Mouse (Mus musculus): Measurements from ENCODE around the gene Nectin4. TPM values are rescaled to one million over a fixed set of nuclear protein-coding genes. Genes with fewer than 3 reads are reported as not detected.

Gene Nectin4
- total and polyA plus RNA-seq, 2 experiments from 2014 or later = 4.7 to 4.8 TPM

GRCm38 (mm10) chr1:171411492-171411941 is 41.6 kb downstream of the Nectin4 start:
- peak overlapping the region; percentile 87 for H3K9ac ChIP-seq (replicated peaks; ENCODE audit: low read length, poor library complexity, severe bottlenecking)
- 0% methylated on average over 25 of the region's 39 CpGs for WGBS
- no peaks in the 10 kb centered on the region for H3K9me3 ChIP-seq (ENCODE audit: low read length)
- peaks cover 13% of the 10 kb centered on the region; the same call in 1 of the 2 replicates for H3K27me3 ChIP-seq (ENCODE audit: insufficient read depth, low read length)
- peak overlapping the region; percentile 96 for H3K27ac ChIP-seq (ENCODE audit: low read depth, low read length)
- peak overlapping the region; percentile 66 for H3K4me3 ChIP-seq (ENCODE audit: low read depth, low read length)
- H3K4me1 ChIP-seq (ENCODE audit: insufficient read depth, low read length) = no peaks in the 10 kb centered on the region
- peaks cover 14% of the 10 kb centered on the region for H3K36me3 ChIP-seq (ENCODE audit: insufficient read depth, low read length)
- no peak for DNase-seq (ENCODE audit: low spot score)
- H3K4me2 ChIP-seq (ENCODE audit: low read depth, low read length, poor library complexity, severe bottlenecking) = peak overlapping the region; percentile 63
- ATAC-seq (ENCODE audit: low FRiP score) = peak; percentile 84
- no peak for TF ChIP-seq CTCF (IDR thresholded peaks at IDR 0.05)

GRCm38 (mm10) chr1:171412001-171412441 is 42.1 kb downstream of the Nectin4 start:
- ATAC-seq (ENCODE audit: low FRiP score) = peak; percentile 45
- Histone ChIP-seq H3K27me3 (ENCODE audit: insufficient read depth, low read length) (peaks cover 13% of the 10 kb centered on the region; the same call in 1 of the 2 replicates), H3K36me3 (ENCODE audit: insufficient read depth, low read length) (peaks cover 19% of the 10 kb centered on the region), H3K4me2 (ENCODE audit: low read depth, low read length, poor library complexity, severe bottlenecking) (peak overlapping the region; percentile 63), H3K27ac (ENCODE audit: low read depth, low read length) (peak overlapping the region; percentile 96), H3K9ac (replicated peaks; ENCODE audit: low read length, poor library complexity, severe bottlenecking) (peak overlapping the region; percentile 87), H3K9me3 (ENCODE audit: low read length) (no peaks in the 10 kb centered on the region), H3K4me1 (ENCODE audit: insufficient read depth, low read length) (no peaks in the 10 kb centered on the region), H3K4me3 (ENCODE audit: low read depth, low read length) (peak overlapping the region; percentile 66)
- peak; percentile 49 for TF ChIP-seq CTCF (IDR thresholded peaks at IDR 0.05)
- WGBS = under 1% methylated on average over 20 of the region's 20 CpGs
- peak; percentile 83 for DNase-seq (ENCODE audit: low spot score)

GRCm38 (mm10) chr1:171412446-171412845 is 42.5 kb downstream of the Nectin4 start:
- Histone ChIP-seq H3K9me3 (ENCODE audit: low read length) (no peaks in the 10 kb centered on the region), H3K4me2 (ENCODE audit: low read depth, low read length, poor library complexity, severe bottlenecking) (peak overlapping the region; percentile 63), H3K4me3 (ENCODE audit: low read depth, low read length) (peak overlapping the region; percentile 66), H3K9ac (replicated peaks; ENCODE audit: low read length, poor library complexity, severe bottlenecking) (peak overlapping the region; percentile 87), H3K4me1 (ENCODE audit: insufficient read depth, low read length) (no peaks in the 10 kb centered on the region), H3K36me3 (ENCODE audit: insufficient read depth, low read length) (peaks cover 23% of the 10 kb centered on the region), H3K27me3 (ENCODE audit: insufficient read depth, low read length) (peaks cover 12% of the 10 kb centered on the region; the same call in 1 of the 2 replicates), H3K27ac (ENCODE audit: low read depth, low read length) (peak overlapping the region; percentile 96)
- no peak for TF ChIP-seq CTCF (IDR thresholded peaks at IDR 0.05)
- ATAC-seq (ENCODE audit: low FRiP score) (no peak), DNase-seq (ENCODE audit: low spot score) (peak; percentile 61)
- 10% methylated on average over 3 of the region's 3 CpGs for WGBS

- ATAC-seq (ENCODE audit: low FRiP score) = no peak
- peaks cover 4% of the 10 kb centered on the region; the same call in 1 of the 2 replicates for H3K27me3 ChIP-seq (ENCODE audit: insufficient read depth, low read length)
- H3K9me3 ChIP-seq (ENCODE audit: low read length) = no peaks in the 10 kb centered on the region
- 76% methylated on average over 8 of the region's 8 CpGs for WGBS
- peaks cover 30% of the 10 kb centered on the region for H3K36me3 ChIP-seq (ENCODE audit: insufficient read depth, low read length)
- DNase-seq (ENCODE audit: low spot score) = no peak
- TF ChIP-seq CTCF (IDR thresholded peaks at IDR 0.05) = no peak
- no peak overlapping the region for H3K9ac ChIP-seq (replicated peaks; ENCODE audit: low read length, poor library complexity, severe bottlenecking)
- H3K27ac ChIP-seq (ENCODE audit: low read depth, low read length) = no peak overlapping the region
- no peak overlapping the region for H3K4me2 ChIP-seq (ENCODE audit: low read depth, low read length, poor library complexity, severe bottlenecking)
- no peak overlapping the region for H3K4me3 ChIP-seq (ENCODE audit: low read depth, low read length)
- no peaks in the 10 kb centered on the region for H3K4me1 ChIP-seq (ENCODE audit: insufficient read depth, low read length)
These were observed 43.7 kb downstream of the Nectin4 start for GRCm38 (mm10) chr1:171413608-171414007.

- 86% methylated on average over 5 of the region's 5 CpGs for WGBS
- Histone ChIP-seq H3K36me3 (ENCODE audit: insufficient read depth, low read length) (peaks cover 36% of the 10 kb centered on the region), H3K27me3 (ENCODE audit: insufficient read depth, low read length) (no peaks in the 10 kb centered on the region), H3K4me3 (ENCODE audit: low read depth, low read length) (no peak within 1 kb of the TSS), H3K27ac (ENCODE audit: low read depth, low read length) (no peak within 1 kb of the TSS), H3K4me2 (ENCODE audit: low read depth, low read length, poor library complexity, severe bottlenecking) (no peak within 1 kb of the TSS), H3K4me1 (ENCODE audit: insufficient read depth, low read length) (no peaks in the 10 kb centered on the region), H3K9ac (replicated peaks; ENCODE audit: low read length, poor library complexity, severe bottlenecking) (no peak within 1 kb of the TSS), H3K9me3 (ENCODE audit: low read length) (no peaks in the 10 kb centered on the region)
- DNase-seq (ENCODE audit: low spot score) (no peak), ATAC-seq (ENCODE audit: low FRiP score) (no peak)
- no peak for TF ChIP-seq CTCF (IDR thresholded peaks at IDR 0.05)
These were observed 48.8 kb downstream of the Nectin4 start, which contains the start of gene Tstd1 for GRCm38 (mm10) chr1:171418660-171419059. Tstd1 (plus strand) TSS chr1:171418872.

GRCm38 (mm10) chr1:171419291-171419882 is 49.5 kb downstream of the Nectin4 start:
- 28% methylated on average over 12 of the region's 12 CpGs for WGBS
- TF ChIP-seq CTCF (IDR thresholded peaks at IDR 0.05) = no peak
- peak; percentile 37 for DNase-seq (ENCODE audit: low spot score)

More at GRCm38 (mm10) chr1:171419291-171419882, 49.5 kb downstream of the Nectin4 start:
- no peaks in the 10 kb centered on the region for H3K4me1 ChIP-seq (ENCODE audit: insufficient read depth, low read length)
- H3K27me3 ChIP-seq (ENCODE audit: insufficient read depth, low read length) = no peaks in the 10 kb centered on the region
- no peaks in the 10 kb centered on the region for H3K9me3 ChIP-seq (ENCODE audit: low read length)
- H3K36me3 ChIP-seq (ENCODE audit: insufficient read depth, low read length) = peaks cover 36% of the 10 kb centered on the region
- H3K4me3 ChIP-seq (ENCODE audit: low read depth, low read length) = no peak overlapping the region
- no peak overlapping the region for H3K9ac ChIP-seq (replicated peaks; ENCODE audit: low read length, poor library complexity, severe bottlenecking)
- ATAC-seq (ENCODE audit: low FRiP score) = peak; percentile 39; the same call in 1 of the 2 replicates
- no peak overlapping the region for H3K27ac ChIP-seq (ENCODE audit: low read depth, low read length)
- H3K4me2 ChIP-seq (ENCODE audit: low read depth, low read length, poor library complexity, severe bottlenecking) = no peak overlapping the region
